Mouse (Mus musculus) embryonic fibroblast, embryonic 13.5 days (primary cell): ENCODE results near the gene Arid1b.

ENCODE experiments used
- CTCF ChIP-seq: IDR thresholded peaks from 2 replicates; pipeline ENCODE4 v1.5.1; 2011; ENCODE audit warnings: mild to moderate bottlenecking, control low read depth, low read length, moderate library complexity, borderline replicate concordance; ENCODE audit not compliant: insufficient read depth
- POLR2A ChIP-seq: IDR thresholded peaks from 2 replicates; pipeline ENCODE4 v1.6.1; 2011; ENCODE audit warnings: low read depth, mild to moderate bottlenecking, control low read depth, low read length, moderate library complexity

- no peak for TF ChIP-seq POLR2A
- TF ChIP-seq CTCF: no peak
These were observed 170.7 kb downstream of the Arid1b start for GRCm38 (mm10) chr17:5164794-5165193.
